Mouse (Mus musculus) kidney, embryonic 15.5 days (tissue): Measurements from ENCODE around the gene Tfap2c. TPM values are rescaled to one million over a fixed set of nuclear protein-coding genes. Genes with fewer than 3 reads are reported as not detected.

Experiments used
- ATAC-seq: fragments of 200-750 bp; cut with Nextera tagmentation; replicated peaks from 2 replicates; pipeline ENCODE4 v1.8.0; 2017; ENCODE audit warnings: moderate TSS enrichment; ENCODE audit not compliant: low FRiP score
- H3K27ac ChIP-seq: fragments of 300-500 bp; sonication (generic); 2 replicates; pipeline ENCODE4 v1.5.1; 2015; ENCODE audit warnings: mild to moderate bottlenecking, inconsistent platforms
- H3K27me3 ChIP-seq: fragments of 300-500 bp; sonication (generic); 2 replicates; pipeline ENCODE4 v1.6.1; 2015; ENCODE audit warnings: inconsistent platforms
- H3K36me3 ChIP-seq: fragments of 300-500 bp; sonication (generic); 2 replicates; pipeline ENCODE4 v1.6.1; 2015; ENCODE audit warnings: inconsistent platforms
- H3K4me1 ChIP-seq: fragments of 300-500 bp; sonication (generic); 2 replicates; pipeline ENCODE4 v1.6.1; 2015; ENCODE audit warnings: inconsistent platforms
- H3K4me2 ChIP-seq: fragments of 300-500 bp; sonication (generic); 2 replicates; pipeline ENCODE4 v1.6.1; 2015; ENCODE audit warnings: moderate library complexity, mild to moderate bottlenecking, inconsistent platforms
- H3K4me3 ChIP-seq: fragments of 300-500 bp; sonication (generic); replicated peaks from 2 replicates; pipeline ENCODE4 v1.5.1; 2015; ENCODE audit warnings: mild to moderate bottlenecking, inconsistent platforms
- H3K9ac ChIP-seq: fragments of 300-500 bp; sonication (generic); 2 replicates; pipeline ENCODE4 v1.6.1; 2015; ENCODE audit warnings: mild to moderate bottlenecking, inconsistent platforms
- H3K9me3 ChIP-seq: fragments of 300-500 bp; sonication (generic); replicated peaks from 2 replicates; pipeline ENCODE4 v1.6.1; 2016; ENCODE audit warnings: inconsistent platforms
- WGBS: fragments of 180-500 bp; shearing (Covaris S2); methylation state at CpG from one replicate; pipeline ENCODE4 v1.1.7; 2015; ENCODE audit warnings: mixed read lengths; 5-methylcytosine and 5-hydroxymethylcytosine counted together
- polyA plus RNA-seq: library from polyadenylated mRNA; unstranded; fragments of >200 nt; fragmentation: Nextera tagmentation; extraction: Ambion mirVana; gene quantifications from 2 replicates; pipeline ENCODE4 v1.2.1, GENCODE M21; 2015

Gene Tfap2c
- polyA plus RNA-seq, 1 experiment from 2014 or later, result 0.57 TPM

DNA sequence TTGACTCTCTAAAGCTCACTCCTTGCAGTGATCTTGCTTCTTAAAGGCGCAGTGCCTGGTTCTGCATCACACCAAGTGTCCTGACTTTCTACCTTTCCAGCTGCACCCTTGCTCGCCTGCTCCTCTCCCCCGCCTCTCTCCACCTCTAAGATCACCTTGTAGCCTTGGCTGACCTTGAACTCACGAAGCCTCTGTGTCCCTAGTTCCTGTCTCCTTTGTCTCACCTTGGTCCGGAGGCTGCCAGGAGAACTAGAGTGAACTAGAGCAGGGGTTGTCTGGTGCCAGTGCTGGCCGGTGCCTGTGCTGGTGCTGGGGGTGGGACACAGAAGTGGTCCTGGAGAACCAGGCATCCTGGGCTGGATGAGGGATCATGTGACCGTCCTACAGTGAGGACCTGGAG is 44.9 kb downstream of the Tfap2c start:
- Histone ChIP-seq H3K9me3 (no peaks in the 10 kb centered on the region), H3K4me1 (peaks cover 4% of the 10 kb centered on the region), H3K9ac (no peak overlapping the region), H3K27me3 (0 out of 2 replicates have a peak, but pooled peaks cover 6% of the 10 kb centered on the region), H3K27ac (no peak overlapping the region), H3K4me3 (no peak overlapping the region), H3K4me2 (no peak overlapping the region), H3K36me3 (no peaks in the 10 kb centered on the region)
- ATAC-seq, result no peak
- WGBS, result 82% methylated on average over 7 of the region's 7 CpGs

DNA sequence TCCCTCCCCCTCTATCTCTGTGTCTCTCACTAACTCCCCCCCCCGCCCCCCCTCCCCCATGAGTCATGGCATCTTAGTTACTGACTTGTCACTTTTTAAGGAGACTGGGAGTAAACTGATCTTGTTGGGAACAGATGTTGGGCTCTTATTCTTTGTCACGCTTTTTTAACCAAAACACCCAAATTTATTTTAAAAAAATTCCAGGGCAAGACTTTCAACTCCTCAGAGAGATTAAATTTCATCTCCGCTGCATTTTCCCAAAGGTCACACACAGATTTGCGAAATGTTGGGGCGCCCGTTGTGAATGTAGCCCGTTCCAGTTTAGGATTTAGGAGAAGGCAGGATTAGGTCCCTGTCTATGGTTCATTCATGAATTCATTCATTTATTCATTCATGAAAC is 47.7 kb downstream of the Tfap2c start:
- ATAC-seq, result no peak
- H3K27me3 ChIP-seq, result 0 out of 2 replicates have a peak, but pooled peaks cover 3% of the 10 kb centered on the region
- no peaks in the 10 kb centered on the region for H3K36me3 ChIP-seq
- H3K9me3 ChIP-seq, result no peaks in the 10 kb centered on the region
- no peak overlapping the region for H3K9ac ChIP-seq
- H3K4me1 ChIP-seq, result no peaks in the 10 kb centered on the region; the same call in 1 of the 2 replicates
- WGBS, result 44% methylated on average over 7 of the region's 7 CpGs
- H3K27ac ChIP-seq, result no peak overlapping the region
- H3K4me2 ChIP-seq, result no peak overlapping the region
- H3K4me3 ChIP-seq, result no peak overlapping the region

DNA sequence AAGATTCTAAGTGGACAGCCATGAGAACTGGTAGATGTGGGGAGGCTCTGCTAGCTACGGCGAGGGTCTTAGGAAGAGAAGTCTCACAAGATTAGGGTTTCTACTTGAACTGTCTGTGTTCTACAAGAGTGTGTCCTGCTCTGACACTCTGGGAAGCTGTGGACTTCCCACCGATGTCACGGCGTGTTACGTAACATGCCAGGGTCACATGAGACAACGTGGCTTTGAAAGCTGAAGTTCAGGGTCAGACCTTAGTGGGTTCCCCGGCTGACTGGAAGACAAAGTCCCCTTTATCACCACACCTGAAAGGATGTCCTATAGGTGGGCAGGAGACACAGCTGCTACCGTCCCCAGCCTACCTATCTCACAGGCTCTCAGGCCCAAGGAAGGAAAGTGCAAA is 48.5 kb downstream of the Tfap2c start:
- no peaks in the 10 kb centered on the region; the same call in 1 of the 2 replicates for H3K4me1 ChIP-seq
- no peak overlapping the region for H3K4me2 ChIP-seq
- 0 out of 2 replicates have a peak, but pooled peaks cover 3% of the 10 kb centered on the region for H3K27me3 ChIP-seq
- 81% methylated on average over 9 of the region's 9 CpGs for WGBS
- H3K27ac ChIP-seq, result no peak overlapping the region
- H3K9ac ChIP-seq, result no peak overlapping the region
- no peaks in the 10 kb centered on the region for H3K36me3 ChIP-seq
- ATAC-seq, result no peak
- no peaks in the 10 kb centered on the region for H3K9me3 ChIP-seq
- no peak overlapping the region for H3K4me3 ChIP-seq

DNA sequence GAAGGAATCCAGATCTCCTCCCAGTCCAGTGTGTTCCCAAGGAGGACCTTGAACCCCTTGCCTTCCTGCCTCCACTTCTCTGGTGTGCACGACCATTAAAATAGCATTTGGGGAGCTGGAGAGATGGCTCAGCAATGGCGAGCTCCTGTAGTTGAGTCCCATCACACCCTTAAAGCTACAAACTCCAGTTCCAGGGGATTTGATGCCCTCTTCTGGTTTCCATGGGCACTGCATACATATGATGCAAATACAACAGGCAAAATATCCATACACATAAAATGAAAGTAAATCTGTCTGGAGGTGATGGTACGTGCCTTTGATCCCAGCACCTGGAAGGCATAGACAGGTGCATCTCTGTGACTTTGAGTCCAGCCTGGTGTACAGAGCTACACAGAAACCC is 55.2 kb downstream of the Tfap2c start:
- no peak overlapping the region for H3K27ac ChIP-seq
- 97% methylated on average over 3 of the region's 3 CpGs for WGBS
- H3K27me3 ChIP-seq, result no peaks in the 10 kb centered on the region
- no peaks in the 10 kb centered on the region for H3K36me3 ChIP-seq
- H3K4me3 ChIP-seq, result no peak overlapping the region
- no peaks in the 10 kb centered on the region for H3K4me1 ChIP-seq
- no peak overlapping the region for H3K4me2 ChIP-seq
- ATAC-seq, result no peak
- no peaks in the 10 kb centered on the region for H3K9me3 ChIP-seq
- H3K9ac ChIP-seq, result no peak overlapping the region

DNA sequence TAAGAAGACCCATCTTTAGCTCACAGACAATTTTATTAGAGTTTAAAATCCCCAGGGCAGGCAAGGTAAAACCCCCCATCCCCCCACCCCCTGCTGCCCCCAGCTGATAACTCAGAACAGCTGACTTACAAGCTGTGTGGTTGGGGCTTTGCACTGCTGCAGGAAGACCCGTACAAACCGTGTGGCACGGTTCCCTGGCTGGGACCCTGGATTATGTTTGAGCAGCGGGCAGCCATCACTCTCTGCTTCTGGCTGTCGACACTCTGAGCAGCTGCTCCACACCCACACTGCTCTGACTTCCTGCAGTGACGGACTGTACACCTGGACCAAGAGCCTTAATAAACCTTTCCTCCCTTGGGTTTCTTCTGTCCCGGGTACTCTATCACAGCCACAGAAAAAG is 56.2 kb downstream of the Tfap2c start:
- 55% methylated on average over 7 of the region's 7 CpGs for WGBS
- Histone ChIP-seq H3K4me1 (no peaks in the 10 kb centered on the region), H3K9ac (no peak overlapping the region), H3K9me3 (no peaks in the 10 kb centered on the region), H3K27me3 (no peaks in the 10 kb centered on the region), H3K36me3 (no peaks in the 10 kb centered on the region), H3K4me2 (no peak overlapping the region), H3K4me3 (no peak overlapping the region), H3K27ac (no peak overlapping the region)
- ATAC-seq, result no peak

DNA sequence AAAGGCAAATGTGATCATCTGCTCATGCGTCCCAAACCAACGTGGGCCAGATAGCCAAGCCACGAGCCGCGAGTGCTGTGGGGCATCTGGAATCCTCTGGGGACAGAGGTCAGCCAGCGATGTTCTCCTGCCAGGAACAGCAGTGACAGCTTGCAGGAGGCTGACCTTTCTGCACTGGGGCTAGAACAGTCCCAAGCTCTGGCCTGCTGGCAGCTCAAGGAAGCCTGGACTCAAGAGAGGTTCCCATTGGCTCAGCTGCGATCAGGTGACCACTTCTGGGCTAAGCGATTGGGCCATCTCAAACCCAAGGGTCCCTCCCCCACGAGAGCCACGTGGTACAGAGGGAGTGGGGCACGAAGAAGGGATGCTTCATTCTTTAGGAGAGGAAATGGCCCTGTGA is 58.3 kb downstream of the Tfap2c start:
- no peaks in the 10 kb centered on the region for H3K4me1 ChIP-seq
- H3K9ac ChIP-seq, result no peak overlapping the region
- H3K27ac ChIP-seq, result no peak overlapping the region
- no peak overlapping the region for H3K4me3 ChIP-seq
- 0 out of 2 replicates have a peak, but pooled peaks have one; percentile 29 for ATAC-seq
- no peak overlapping the region for H3K4me2 ChIP-seq
- peaks cover 4% of the 10 kb centered on the region for H3K27me3 ChIP-seq
- no peaks in the 10 kb centered on the region for H3K9me3 ChIP-seq
- H3K36me3 ChIP-seq, result no peaks in the 10 kb centered on the region
- WGBS, result 77% methylated on average over 11 of the region's 11 CpGs

Other genes with a start within 250 kb of the Tfap2c start
- gene Fam210b, start 204.0 kb upstream of the Tfap2c start, polyA plus RNA-seq, result 10.4 and 11.9 TPM in 2 replicates
- gene Aurka, start 179.1 kb upstream of the Tfap2c start, polyA plus RNA-seq, result 112 TPM in 2 replicates
- gene Cstf1, start 178.9 kb upstream of the Tfap2c start, polyA plus RNA-seq, result 40.3 and 42.7 TPM in 2 replicates
- 0.15 and 0.29 TPM in 2 replicates for gene Cass4, start 155.8 kb upstream of the Tfap2c start, polyA plus RNA-seq
- gene Rtf2, start 109.0 kb upstream of the Tfap2c start, polyA plus RNA-seq, result 68.9 and 74.8 TPM in 2 replicates
- 1.6 and 2.0 TPM in 2 replicates for gene Gcnt7, start 91.0 kb upstream of the Tfap2c start, polyA plus RNA-seq
- gene Fam209, start 77.1 kb upstream of the Tfap2c start, polyA plus RNA-seq, result not detected in 2 replicates